Mouse (Mus musculus) limb, embryonic 11.5 days (tissue): ENCODE measurements around the gene Clta. TPM values are rescaled to one million over a fixed set of nuclear protein-coding genes. Genes with fewer than 3 reads are reported as not detected.

ENCODE experiments used
- ATAC-seq: fragments of 200-750 bp; cut with Nextera tagmentation; 2 replicates; pipeline ENCODE4 v1.8.0; 2017; ENCODE audit warnings: low read depth; ENCODE audit not compliant: insufficient number of reproducible peaks, low FRiP score, low TSS enrichment
- DNase-seq: peaks from one replicate; pipeline ENCODE4 v3.0.0-alpha.2; 2015; ENCODE audit warnings: low spot score
- H3K27ac ChIP-seq: fragments of 300-500 bp; sonication (generic); replicated peaks from 2 replicates; pipeline ENCODE4 v1.5.1; 2014; ENCODE audit warnings: low read depth, mild to moderate bottlenecking, low read length
- H3K27me3 ChIP-seq: fragments of 300-500 bp; sonication (generic); 2 replicates; pipeline ENCODE4 v1.6.1; 2014; ENCODE audit warnings: mild to moderate bottlenecking, low read length, mixed read lengths; ENCODE audit not compliant: control insufficient read depth, insufficient read depth
- H3K36me3 ChIP-seq: fragments of 300-500 bp; sonication (generic); 2 replicates; pipeline ENCODE4 v1.6.1; 2014; ENCODE audit warnings: mild to moderate bottlenecking, low read length, moderate library complexity, mixed read lengths; ENCODE audit not compliant: control insufficient read depth, insufficient read depth
- H3K4me1 ChIP-seq: fragments of 300-500 bp; sonication (generic); 2 replicates; pipeline ENCODE4 v1.6.1; 2014; ENCODE audit warnings: low read length, mixed read lengths; ENCODE audit not compliant: control insufficient read depth, insufficient read depth
- H3K4me2 ChIP-seq: fragments of 300-500 bp; sonication (generic); 2 replicates; pipeline ENCODE4 v1.6.1; 2014; ENCODE audit warnings: low read depth, mild to moderate bottlenecking, moderate library complexity; ENCODE audit not compliant: severe bottlenecking
- H3K4me3 ChIP-seq: fragments of 300-500 bp; sonication (generic); 2 replicates; pipeline ENCODE4 v1.5.1; 2014; ENCODE audit warnings: low read depth, low read length
- H3K9ac ChIP-seq: fragments of 300-500 bp; sonication (generic); 2 replicates; pipeline ENCODE4 v1.6.1; 2014; ENCODE audit warnings: mild to moderate bottlenecking, low read length
- H3K9me3 ChIP-seq: fragments of 300-500 bp; sonication (generic); 2 replicates; pipeline ENCODE4 v1.6.1; 2016; ENCODE audit warnings: low read length; ENCODE audit not compliant: control insufficient read depth
- WGBS: fragments of 180-500 bp; shearing (Covaris S2); extraction: QIAGEN DNeasy Blood & Tissue Kit; methylation state at CpG from one replicate; pipeline ENCODE4 v1.1.7; 2014; 5-methylcytosine and 5-hydroxymethylcytosine counted together
- polyA plus RNA-seq: library from polyadenylated mRNA; unstranded; fragments of >200 nt; fragmentation: Nextera tagmentation; extraction: Ambion mirVana; gene quantifications from 2 replicates; pipeline ENCODE4 v1.2.1, GENCODE M21; 2014

Clta gene
- polyA plus RNA-seq, 1 experiment from 2014 or later = 264 TPM

GRCm38 (mm10) chr4:44073799-44074198, 69.5 kb downstream of the Clta start:
- Histone ChIP-seq H3K27me3 (no peaks in the 10 kb centered on the region), H3K9ac (no peak overlapping the region), H3K4me1 (0 out of 2 replicates have a peak, but pooled peaks cover 3% of the 10 kb centered on the region), H3K27ac (no peak overlapping the region), H3K9me3 (no peaks in the 10 kb centered on the region), H3K36me3 (no peaks in the 10 kb centered on the region), H3K4me3 (no peak overlapping the region), H3K4me2 (no peak overlapping the region)
- 89% methylated on average over 3 of the region's 3 CpGs for WGBS
- ATAC-seq (no peak), DNase-seq (no peak)

- ATAC-seq = no peak
Observed at GRCm38 (mm10) chr4:44074422-44074821, 70.2 kb downstream of the Clta start.

DNA sequence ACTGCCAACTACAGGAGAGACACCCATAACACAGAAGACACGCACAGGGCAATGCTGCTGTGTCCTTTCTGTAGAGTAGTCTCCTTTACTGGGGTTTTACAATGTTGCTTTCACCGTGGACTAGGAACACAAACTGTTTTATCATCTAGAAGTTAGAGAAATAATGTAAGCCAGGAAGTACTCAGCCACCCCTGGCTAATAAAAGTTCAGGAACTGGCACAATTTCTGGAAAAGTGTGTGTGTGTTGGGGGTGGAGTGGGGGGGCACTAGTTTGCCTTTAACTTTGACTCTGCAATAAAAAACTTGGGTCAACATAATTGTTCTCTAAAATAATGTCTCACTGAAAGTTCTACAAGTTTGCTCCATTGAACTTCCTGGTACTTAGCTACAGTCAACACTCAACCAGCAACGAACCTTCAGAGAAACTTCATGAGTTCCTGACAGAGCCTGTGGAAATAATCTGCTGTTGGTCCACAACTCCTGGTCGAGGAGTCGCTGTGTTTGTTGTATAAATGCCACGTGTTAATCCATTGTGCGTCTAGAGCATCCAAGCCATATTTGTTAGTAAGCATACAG, 74.2 kb downstream of the Clta start:
- WGBS = 78% methylated on average over 7 of the region's 7 CpGs
- DNase-seq (no peak), ATAC-seq (no peak)
- Histone ChIP-seq H3K9ac (no peak overlapping the region), H3K4me3 (no peak overlapping the region), H3K4me1 (no peaks in the 10 kb centered on the region), H3K9me3 (no peaks in the 10 kb centered on the region), H3K36me3 (no peaks in the 10 kb centered on the region), H3K27me3 (no peaks in the 10 kb centered on the region), H3K4me2 (no peak overlapping the region), H3K27ac (no peak overlapping the region)

More at GRCm38 (mm10) chr4:44074422-44074821, 70.2 kb downstream of the Clta start:
- Histone ChIP-seq H3K9ac (no peak overlapping the region), H3K36me3 (no peaks in the 10 kb centered on the region), H3K27ac (no peak overlapping the region), H3K27me3 (no peaks in the 10 kb centered on the region), H3K4me1 (0 out of 2 replicates have a peak, but pooled peaks cover 3% of the 10 kb centered on the region), H3K4me3 (no peak overlapping the region), H3K9me3 (no peaks in the 10 kb centered on the region), H3K4me2 (no peak overlapping the region)
- 71% methylated on average over 4 of the region's 4 CpGs for WGBS
- DNase-seq = no peak

Other genes starting within 250 kb of the Clta start
- gene Olfr159, start 233.4 kb upstream of the Clta start, polyA plus RNA-seq = not detected in 2 replicates
- gene Olfr156, start 180.6 kb upstream of the Clta start, polyA plus RNA-seq = 0.16 and 0.34 TPM in 2 replicates
- not detected in 2 replicates for gene Olfr157, start 164.3 kb upstream of the Clta start, polyA plus RNA-seq
- not detected in 2 replicates for gene Olfr155, start 152.9 kb upstream of the Clta start, polyA plus RNA-seq
- gene Reck, start 128.9 kb upstream of the Clta start, polyA plus RNA-seq = 25.7 and 26.1 TPM in 2 replicates
- 70.4 and 75.2 TPM in 2 replicates for gene Glipr2, start 47.1 kb upstream of the Clta start, polyA plus RNA-seq
- gene Ccin, start 21.0 kb upstream of the Clta start, polyA plus RNA-seq = not detected in 2 replicates
- 20.7 and 20.8 TPM in 2 replicates for gene Gne, start 79.7 kb downstream of the Clta start, polyA plus RNA-seq
- gene Rnf38, start 229.3 kb downstream of the Clta start, polyA plus RNA-seq = 36.6 and 39.3 TPM in 2 replicates